Mouse (Mus musculus) embryonic facial prominence, embryonic 14.5 days (tissue): Measurements from ENCODE around the gene St6galnac3. TPM values are rescaled to one million over a fixed set of nuclear protein-coding genes. Genes with fewer than 3 reads are reported as not detected.

Source experiments
- ATAC-seq: fragments of 200-750 bp; cut with Nextera tagmentation; 2 replicates; pipeline ENCODE4 v1.8.0; 2017; ENCODE audit warnings: low read depth, moderate number of reproducible peaks, moderate TSS enrichment
- DNase-seq: peaks from one replicate; pipeline ENCODE4 v3.0.0-alpha.2; 2015; ENCODE audit warnings: low spot score
- H3K27ac ChIP-seq: fragments of 300-500 bp; sonication (generic); replicated peaks from 2 replicates; pipeline ENCODE4 v1.5.1; 2014; ENCODE audit warnings: low read depth, mild to moderate bottlenecking, low read length, moderate library complexity
- H3K27me3 ChIP-seq: fragments of 300-500 bp; sonication (generic); replicated peaks from 2 replicates; pipeline ENCODE4 v1.6.1; 2014; ENCODE audit warnings: low read length; ENCODE audit not compliant: control insufficient read depth, insufficient read depth
- H3K36me3 ChIP-seq: fragments of 300-500 bp; sonication (generic); 2 replicates; pipeline ENCODE4 v1.6.1; 2014; ENCODE audit warnings: low read length, mixed read lengths; ENCODE audit not compliant: control insufficient read depth, insufficient read depth
- H3K4me1 ChIP-seq: fragments of 300-500 bp; sonication (generic); 2 replicates; pipeline ENCODE4 v1.6.1; 2014; ENCODE audit warnings: antibody characterized with exemption, low read length; ENCODE audit not compliant: control insufficient read depth, insufficient read depth
- H3K4me2 ChIP-seq: fragments of 300-500 bp; sonication (generic); 2 replicates; pipeline ENCODE4 v1.6.1; 2014; ENCODE audit warnings: low read depth, mild to moderate bottlenecking, low read length, moderate library complexity, mixed read lengths
- H3K4me3 ChIP-seq: fragments of 300-500 bp; sonication (generic); 2 replicates; pipeline ENCODE4 v1.5.1; 2014; ENCODE audit warnings: low read depth, mild to moderate bottlenecking, low read length
- H3K9ac ChIP-seq: fragments of 300-500 bp; sonication (generic); 2 replicates; pipeline ENCODE4 v1.6.1; 2014; ENCODE audit warnings: low read depth, mild to moderate bottlenecking, low read length, moderate library complexity, mixed read lengths
- H3K9me3 ChIP-seq: fragments of 300-500 bp; sonication (generic); 2 replicates; pipeline ENCODE4 v1.6.1; 2016; ENCODE audit warnings: low read length; ENCODE audit not compliant: control insufficient read depth
- WGBS: fragments of 180-500 bp; shearing (Covaris S2); extraction: QIAGEN DNeasy Blood & Tissue Kit; methylation state at CpG from one replicate; pipeline ENCODE4 v1.1.7; 2014; 5-methylcytosine and 5-hydroxymethylcytosine counted together
- polyA plus RNA-seq: library from polyadenylated mRNA; unstranded; fragments of >200 nt; fragmentation: Nextera tagmentation; extraction: Ambion mirVana; gene quantifications from 2 replicates; pipeline ENCODE4 v1.2.1, GENCODE M21; 2014

Gene St6galnac3
- polyA plus RNA-seq, 1 experiment from 2014 or later = 30.6 TPM

- Histone ChIP-seq H3K4me3 (no peak overlapping the region), H3K4me2 (no peak overlapping the region), H3K27ac (no peak overlapping the region), H3K9ac (no peak overlapping the region), H3K36me3 (no peaks in the 10 kb centered on the region), H3K9me3 (no peaks in the 10 kb centered on the region), H3K27me3 (no peaks in the 10 kb centered on the region), H3K4me1 (no peaks in the 10 kb centered on the region)
- 64% methylated on average over 2 of the region's 2 CpGs for WGBS
- ATAC-seq (no peak), DNase-seq (no peak)
Measured at GRCm38 (mm10) chr3:153208186-153208585, 516.8 kb downstream of the St6galnac3 start.

- no peak overlapping the region for H3K27ac ChIP-seq
- H3K9ac ChIP-seq = no peak overlapping the region
- H3K4me1 ChIP-seq = no peaks in the 10 kb centered on the region
- H3K36me3 ChIP-seq = no peaks in the 10 kb centered on the region
- H3K27me3 ChIP-seq = no peaks in the 10 kb centered on the region
- H3K4me3 ChIP-seq = no peak overlapping the region
- no peaks in the 10 kb centered on the region for H3K9me3 ChIP-seq
- 92% methylated on average over 5 of the region's 5 CpGs for WGBS
- H3K4me2 ChIP-seq = no peak overlapping the region
- ATAC-seq (no peak), DNase-seq (no peak)
Measured at GRCm38 (mm10) chr3:153204046-153204445, 520.9 kb downstream of the St6galnac3 start.

- Histone ChIP-seq H3K4me3 (no peak overlapping the region), H3K27ac (no peak overlapping the region), H3K4me2 (no peak overlapping the region), H3K27me3 (no peaks in the 10 kb centered on the region), H3K36me3 (no peaks in the 10 kb centered on the region), H3K4me1 (0 out of 2 replicates have a peak, but pooled peaks cover 5% of the 10 kb centered on the region), H3K9ac (no peak overlapping the region), H3K9me3 (no peaks in the 10 kb centered on the region)
- DNase-seq (no peak), ATAC-seq (no peak)
- 90% methylated on average over 10 of the region's 10 CpGs for WGBS
Measured at GRCm38 (mm10) chr3:153201835-153202234, 523.1 kb downstream of the St6galnac3 start.

- Histone ChIP-seq H3K4me2 (no peak overlapping the region), H3K27ac (no peak overlapping the region), H3K4me3 (no peak overlapping the region), H3K27me3 (no peaks in the 10 kb centered on the region), H3K9me3 (no peaks in the 10 kb centered on the region), H3K4me1 (0 out of 2 replicates have a peak, but pooled peaks cover 5% of the 10 kb centered on the region), H3K9ac (no peak overlapping the region), H3K36me3 (no peaks in the 10 kb centered on the region)
- 93% methylated on average over 12 of the region's 12 CpGs for WGBS
- DNase-seq (no peak), ATAC-seq (no peak)
Measured at GRCm38 (mm10) chr3:153200801-153201200, 524.2 kb downstream of the St6galnac3 start.

GRCm38 (mm10) chr3:153200076-153200475 lies 524.9 kb downstream of the St6galnac3 start:
- no peaks in the 10 kb centered on the region for H3K36me3 ChIP-seq
- H3K27ac ChIP-seq = no peak overlapping the region
- WGBS = 88% methylated on average over 11 of the region's 11 CpGs
- H3K4me2 ChIP-seq = no peak overlapping the region
- no peak for ATAC-seq
- H3K4me1 ChIP-seq = 0 out of 2 replicates have a peak, but pooled peaks cover 5% of the 10 kb centered on the region
- H3K9me3 ChIP-seq = no peaks in the 10 kb centered on the region
- H3K27me3 ChIP-seq = no peaks in the 10 kb centered on the region
- H3K9ac ChIP-seq = no peak overlapping the region
- DNase-seq = no peak
- no peak overlapping the region for H3K4me3 ChIP-seq

- H3K9me3 ChIP-seq = no peaks in the 10 kb centered on the region
- no peaks in the 10 kb centered on the region for H3K36me3 ChIP-seq
- ATAC-seq = no peak
- H3K27me3 ChIP-seq = no peaks in the 10 kb centered on the region
- no peak overlapping the region for H3K4me3 ChIP-seq
- no peak overlapping the region for H3K4me2 ChIP-seq
- H3K4me1 ChIP-seq = 0 out of 2 replicates have a peak, but pooled peaks cover 5% of the 10 kb centered on the region
- H3K27ac ChIP-seq = no peak overlapping the region
- no peak for DNase-seq
- no peak overlapping the region for H3K9ac ChIP-seq
- 77% methylated on average over 8 of the region's 8 CpGs for WGBS
Measured at GRCm38 (mm10) chr3:153199251-153199650, 525.7 kb downstream of the St6galnac3 start.

GRCm38 (mm10) chr3:153198514-153198913 lies 526.5 kb downstream of the St6galnac3 start:
- H3K4me2 ChIP-seq = no peak overlapping the region
- H3K9me3 ChIP-seq = no peaks in the 10 kb centered on the region
- no peaks in the 10 kb centered on the region for H3K27me3 ChIP-seq
- 73% methylated on average over 4 of the region's 4 CpGs for WGBS
- no peak overlapping the region for H3K9ac ChIP-seq
- 0 out of 2 replicates have a peak, but pooled peaks cover 5% of the 10 kb centered on the region for H3K4me1 ChIP-seq
- no peaks in the 10 kb centered on the region for H3K36me3 ChIP-seq
- H3K27ac ChIP-seq = no peak overlapping the region
- no peak overlapping the region for H3K4me3 ChIP-seq
- no peak for ATAC-seq
- DNase-seq = no peak

- H3K4me3 ChIP-seq = no peak overlapping the region
- ATAC-seq = no peak
- no peak for DNase-seq
- H3K9me3 ChIP-seq = no peaks in the 10 kb centered on the region
- H3K27me3 ChIP-seq = no peaks in the 10 kb centered on the region
- no peak overlapping the region for H3K27ac ChIP-seq
- H3K4me1 ChIP-seq = no peaks in the 10 kb centered on the region
- H3K4me2 ChIP-seq = no peak overlapping the region
- no peaks in the 10 kb centered on the region for H3K36me3 ChIP-seq
- no peak overlapping the region for H3K9ac ChIP-seq
- 79% methylated on average over 7 of the region's 7 CpGs for WGBS
Measured at GRCm38 (mm10) chr3:153193025-153193424, 531.9 kb downstream of the St6galnac3 start.

GRCm38 (mm10) chr3:153190742-153191141 lies 534.2 kb downstream of the St6galnac3 start:
- Histone ChIP-seq H3K36me3 (no peaks in the 10 kb centered on the region), H3K4me1 (no peaks in the 10 kb centered on the region), H3K4me2 (no peak overlapping the region), H3K4me3 (no peak overlapping the region), H3K9me3 (no peaks in the 10 kb centered on the region), H3K27ac (no peak overlapping the region), H3K27me3 (no peaks in the 10 kb centered on the region), H3K9ac (no peak overlapping the region)
- no peak for DNase-seq
- ATAC-seq = no peak
- WGBS = 78% methylated on average over 2 of the region's 2 CpGs
